Mouse (Mus musculus) gastrocnemius, adult 8-10 months (tissue): ENCODE measurements around the gene Slc44a4. TPM values are rescaled to one million over a fixed set of nuclear protein-coding genes. Genes with fewer than 3 reads are reported as not detected.
"Not testable (repeated sequence)": the region's sequence is repeated elsewhere in the genome, so short reads cannot be mapped to it uniquely, and the experiment has no call there.

ENCODE experiments used
- DNase-seq, 2 experiments: peaks; one replicate each; pipeline ENCODE4 v3.0.0; 2022; ENCODE audit warnings: low spot score in 2 of 2
- total RNA-seq, 4 experiments: library from RNA; stranded (reverse); gene quantifications; 2 replicates each; pipeline ENCODE4 v1.2.4; 2022

Gene Slc44a4
- total RNA-seq, 4 experiments from 2014 or later, result 0.15 TPM; not detected in 2

GRCm38 (mm10) chr17:34898706-34899052 lies 15.6 kb upstream of the Slc44a4 start:
- DNase-seq, result no peak

GRCm38 (mm10) chr17:34899053-34899889 lies 15.0 kb upstream of the Slc44a4 start:
- DNase-seq, result no peak

- DNase-seq, result no peak
These were observed 14.4 kb upstream of the Slc44a4 start for GRCm38 (mm10) chr17:34899890-34900243.

- DNase-seq, result not testable (repeated sequence)
These were observed 13.4 kb upstream of the Slc44a4 start for GRCm38 (mm10) chr17:34900826-34901225.

GRCm38 (mm10) chr17:34901948-34902347 lies 12.3 kb upstream of the Slc44a4 start:
- not testable (repeated sequence) for DNase-seq

- no peak for DNase-seq
These were observed 11.4 kb upstream of the Slc44a4 start for GRCm38 (mm10) chr17:34902895-34903294.

- no peak for DNase-seq
These were observed 3.3 kb upstream of the Slc44a4 start for GRCm38 (mm10) chr17:34910982-34911381.

- peak; percentile 56 to 67 for DNase-seq
These were observed 2.3 kb upstream of the Slc44a4 start for GRCm38 (mm10) chr17:34911945-34912351.

- DNase-seq, result no peak
These were observed 1.2 kb downstream of the Slc44a4 start for GRCm38 (mm10) chr17:34915410-34915831.

GRCm38 (mm10) chr17:34916316-34916715 lies 2.0 kb downstream of the Slc44a4 start:
- no peak for DNase-seq

GRCm38 (mm10) chr17:34917188-34917587 lies 2.9 kb downstream of the Slc44a4 start:
- no peak for DNase-seq

GRCm38 (mm10) chr17:34922939-34923338 lies 8.7 kb downstream of the Slc44a4 start:
- DNase-seq, result no peak

GRCm38 (mm10) chr17:34924258-34924657 lies 10.0 kb downstream of the Slc44a4 start:
- no peak for DNase-seq

- DNase-seq, result no peak
These were observed 13.2 kb downstream of the Slc44a4 start for GRCm38 (mm10) chr17:34927306-34928019.

- no peak for DNase-seq
These were observed 14.6 kb downstream of the Slc44a4 start for GRCm38 (mm10) chr17:34928841-34929240.

GRCm38 (mm10) chr17:34931061-34931734 lies 16.9 kb downstream of the Slc44a4 start, which contains the start of gene Neu1:
TSS of gene Neu1 (plus strand) at chr17:34931253.
- peak; percentile 98 to 99 for DNase-seq

GRCm38 (mm10) chr17:34931735-34932098 lies 17.5 kb downstream of the Slc44a4 start:
- DNase-seq, result no peak

GRCm38 (mm10) chr17:34932287-34932686 lies 18.0 kb downstream of the Slc44a4 start:
- no peak for DNase-seq

GRCm38 (mm10) chr17:34934031-34934430 lies 19.8 kb downstream of the Slc44a4 start:
- no peak for DNase-seq

GRCm38 (mm10) chr17:34934830-34935229 lies 20.6 kb downstream of the Slc44a4 start:
- DNase-seq, result no peak

GRCm38 (mm10) chr17:34937960-34938505 lies 23.8 kb downstream of the Slc44a4 start:
- no peak for DNase-seq
